Mouse (Mus musculus) stomach, postnatal 0 days (tissue): ENCODE results near the gene Ccdc12.
"Not testable (repeated sequence)": the region's sequence is repeated elsewhere in the genome, so short reads cannot be mapped to it uniquely, and the experiment has no call there.

Experiments
- CTCF ChIP-seq: IDR thresholded peaks from 2 replicates; pipeline ENCODE4 v1.5.1; 2016; ENCODE audit warnings: antibody characterized with exemption, low read depth, mild to moderate bottlenecking, moderate library complexity
- EP300 ChIP-seq: optimal IDR thresholded peaks from 2 replicates; pipeline ENCODE3; 2016; ENCODE audit warnings: antibody characterized with exemption

DNA sequence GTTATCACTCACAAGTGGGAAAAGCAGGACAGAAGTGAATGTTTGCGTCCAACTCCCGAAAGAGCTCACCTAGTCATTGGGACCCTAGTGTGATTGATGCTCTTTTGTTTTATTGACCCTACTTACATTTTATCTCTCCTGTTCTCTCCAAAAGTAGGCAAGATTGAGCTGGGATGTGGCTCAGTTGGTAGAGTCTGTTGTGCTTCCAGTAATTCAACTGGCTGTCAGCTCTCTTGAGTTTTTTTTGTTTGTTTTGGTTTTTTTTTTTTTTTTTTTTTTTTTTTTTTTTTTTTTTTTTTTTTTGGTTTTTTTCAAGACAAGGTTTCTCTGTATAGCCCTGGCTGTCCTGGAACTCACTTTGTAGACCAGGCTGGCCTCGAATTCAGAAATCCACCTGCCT is 26.4 kb downstream of the Ccdc12 start:
- not testable (repeated sequence) for TF ChIP-seq EP300, CTCF
